Mouse (Mus musculus): ENCODE measurements around the gene Gm11011. TPM values are rescaled to one million over a fixed set of nuclear protein-coding genes. Genes with fewer than 3 reads are reported as not detected.

Gene Gm11011
- total and polyA plus RNA-seq, 3 experiments = not detected

GRCm38 (mm10) chr2:169621201-169621710 is 33.7 kb upstream of the Gm11011 start:
- peaks cover 85% of the 10 kb centered on the region for H3K9me3 ChIP-seq (replicated peaks; ENCODE audit: low read length)
- in situ Hi-C loops (cut with MboI; ENCODE audit: low pct_ligation_motif_present, low pct_unique_long_range_greater_than_20kb, low sequenced_read_pairs) = no loop called here
- no peaks in the 10 kb centered on the region for H3K27me3 ChIP-seq (replicated peaks)
- no peak overlapping the region for H3K4me3 ChIP-seq (replicated peaks in 1 of 3; ENCODE audit: low read depth in 2 of 3, low read length in 2 of 3, poor library complexity in 1 of 3)
- no peak overlapping the region for H3K27ac ChIP-seq (ENCODE audit: insufficient read depth, low read depth)
- TF ChIP-seq ZC3H11A (IDR thresholded peaks at IDR 0.05; ENCODE audit: low read depth, low read length) (no peak), RCOR1 (conservative IDR thresholded peaks at IDR 0.05; ENCODE audit: low read depth, low read length) (no peak), UBTF (IDR thresholded peaks at IDR 0.05; ENCODE audit: low read depth, low read length) (no peak)
- no peak for DNase-seq (ENCODE audit: extremely low read depth)
- no peak overlapping the region for H3K9ac ChIP-seq (ENCODE audit: insufficient read depth, low read depth)
- H3K4me2 ChIP-seq (ENCODE audit: insufficient read depth, low read depth, poor library complexity, severe bottlenecking) = no peak overlapping the region
- no peaks in the 10 kb centered on the region for H3K36me3 ChIP-seq (replicated peaks in 1 of 2; ENCODE audit: control insufficient read depth in 1 of 2, insufficient read depth in 1 of 2, low read length in 1 of 2)
- H3K79me2 ChIP-seq (replicated peaks; ENCODE audit: control insufficient read depth, extremely low read depth, insufficient read depth, poor library complexity, severe bottlenecking) = no peaks in the 10 kb centered on the region
- no peaks in the 10 kb centered on the region for H3K4me1 ChIP-seq (ENCODE audit: control insufficient read depth in 1 of 2, insufficient read depth in 2 of 2)
- dilution Hi-C loops (cut with MboI; ENCODE audit: extremely low pct_ligation_motif_present, extremely low pct_unique_long_range_greater_than_20kb, low sequenced_read_pairs) = no loop called here

DNA sequence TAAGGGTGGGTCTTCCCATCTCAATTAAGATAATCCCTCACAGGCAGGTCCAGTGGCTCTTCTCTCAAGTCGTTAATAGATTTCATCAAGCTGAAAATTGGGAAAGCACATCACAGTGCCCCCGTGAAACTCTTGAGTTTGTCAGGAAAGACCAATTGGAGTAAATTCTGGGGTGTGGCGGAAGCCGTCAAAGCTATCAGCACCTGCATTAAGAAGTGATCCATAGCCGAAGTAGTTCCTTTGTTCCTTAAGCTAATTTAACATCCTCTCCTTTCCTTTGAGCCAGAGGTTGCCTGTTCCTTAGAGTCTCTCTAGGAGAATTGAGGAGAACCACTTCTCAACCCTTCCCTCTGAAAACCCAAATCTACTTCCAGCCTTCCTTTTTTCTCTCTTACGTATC is 28.5 kb upstream of the Gm11011 start:
- peaks cover 77% of the 10 kb centered on the region for H3K9me3 ChIP-seq (replicated peaks; ENCODE audit: low read length)
- no peak for DNase-seq (ENCODE audit: extremely low read depth)
- dilution Hi-C loops (cut with MboI; ENCODE audit: extremely low pct_ligation_motif_present, extremely low pct_unique_long_range_greater_than_20kb, low sequenced_read_pairs) = no loop called here

DNA sequence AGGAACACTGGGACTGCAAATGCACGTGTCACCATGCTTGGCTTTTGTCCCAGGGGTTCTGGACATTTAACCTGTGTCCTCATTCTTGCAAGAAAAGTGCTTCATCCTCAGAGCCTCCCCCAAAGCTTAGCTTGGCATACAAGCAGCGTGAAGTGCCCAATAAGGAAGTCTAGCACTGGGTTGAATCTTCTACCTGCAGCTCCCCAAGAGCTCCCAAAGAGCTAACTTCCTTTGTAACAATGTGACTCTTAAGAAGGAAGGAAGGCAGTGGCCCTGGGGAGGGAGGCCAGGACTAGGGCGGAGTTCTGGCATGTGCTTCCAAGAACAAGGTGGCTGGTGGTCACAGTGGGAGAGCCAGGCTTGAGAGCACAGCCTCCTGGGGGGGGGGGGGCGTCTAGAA is 27.1 kb upstream of the Gm11011 start:
- Histone ChIP-seq H3K9me3 (replicated peaks; ENCODE audit: low read length) (peaks cover 82% of the 10 kb centered on the region), H3K4me1 (ENCODE audit: control insufficient read depth in 1 of 2, insufficient read depth in 2 of 2) (no peaks in the 10 kb centered on the region), H3K9ac (ENCODE audit: insufficient read depth, low read depth) (no peak overlapping the region), H3K4me2 (ENCODE audit: insufficient read depth, low read depth, poor library complexity, severe bottlenecking) (no peak overlapping the region), H3K27ac (ENCODE audit: insufficient read depth, low read depth) (no peak overlapping the region), H3K4me3 (replicated peaks in 1 of 3; ENCODE audit: low read depth in 2 of 3, low read length in 2 of 3, poor library complexity in 1 of 3) (no peak overlapping the region), H3K36me3 (replicated peaks in 1 of 2; ENCODE audit: control insufficient read depth in 1 of 2, insufficient read depth in 1 of 2, low read length in 1 of 2) (no peaks in the 10 kb centered on the region), H3K27me3 (replicated peaks) (no peaks in the 10 kb centered on the region), H3K79me2 (replicated peaks; ENCODE audit: control insufficient read depth, extremely low read depth, insufficient read depth, poor library complexity, severe bottlenecking) (no peaks in the 10 kb centered on the region)
- dilution Hi-C loops (cut with MboI; ENCODE audit: extremely low pct_ligation_motif_present, extremely low pct_unique_long_range_greater_than_20kb, low sequenced_read_pairs) = no loop called here
- no peak for DNase-seq (ENCODE audit: extremely low read depth)
- in situ Hi-C loops (cut with MboI; ENCODE audit: low pct_ligation_motif_present, low pct_unique_long_range_greater_than_20kb, low sequenced_read_pairs) = no loop called here
- TF ChIP-seq BHLHE40 (IDR thresholded peaks at IDR 0.05; ENCODE audit: low read depth, low read length) (no peak), MXI1 (IDR thresholded peaks at IDR 0.05; ENCODE audit: low read depth, low read length) (no peak), ZC3H11A (IDR thresholded peaks at IDR 0.05; ENCODE audit: low read depth, low read length) (no peak), USF1 (IDR thresholded peaks at IDR 0.05; ENCODE audit: low read depth, low read length) (no peak), TBP (conservative IDR thresholded peaks at IDR 0.05; ENCODE audit: low read depth, low read length) (no peak), MAFK (IDR thresholded peaks at IDR 0.05; ENCODE audit: insufficient replicate concordance, low read length) (no peak), PAX5 (IDR thresholded peaks at IDR 0.05; ENCODE audit: low read length) (no peak), RAD21 (IDR thresholded peaks at IDR 0.05; ENCODE audit: low read depth, low read length) (no peak), JUN (IDR thresholded peaks at IDR 0.05; ENCODE audit: insufficient read depth, low read depth, low read length) (no peak), E2F4 (IDR thresholded peaks at IDR 0.05; ENCODE audit: insufficient replicate concordance, low read depth, low read length) (no peak), GABPA (IDR thresholded peaks at IDR 0.05; ENCODE audit: insufficient replicate concordance, low read depth, low read length) (no peak), MYC (IDR thresholded peaks at IDR 0.05; ENCODE audit: low read depth, low read length) (no peak), JUND (conservative IDR thresholded peaks at IDR 0.05; ENCODE audit: low read depth, low read length) (no peak), NELFE (IDR thresholded peaks at IDR 0.05; ENCODE audit: low read depth, low read length) (no peak), ZKSCAN1 (IDR thresholded peaks at IDR 0.05; ENCODE audit: borderline replicate concordance, low read depth, low read length) (no peak), ELF1 (IDR thresholded peaks at IDR 0.05; ENCODE audit: low read depth, low read length) (no peak), USF2 (conservative IDR thresholded peaks at IDR 0.05; ENCODE audit: low read depth, low read length) (no peak), TCF12 (IDR thresholded peaks at IDR 0.05; ENCODE audit: low read depth, low read length) (no peak)

More for the DNA sequence above, 28.5 kb upstream of the Gm11011 start:
- Histone ChIP-seq H3K4me3 (replicated peaks in 1 of 3; ENCODE audit: low read depth in 2 of 3, low read length in 2 of 3, poor library complexity in 1 of 3) (no peak overlapping the region), H3K27me3 (replicated peaks) (no peaks in the 10 kb centered on the region), H3K4me1 (ENCODE audit: control insufficient read depth in 1 of 2, insufficient read depth in 2 of 2) (no peaks in the 10 kb centered on the region), H3K4me2 (ENCODE audit: insufficient read depth, low read depth, poor library complexity, severe bottlenecking) (no peak overlapping the region), H3K27ac (ENCODE audit: insufficient read depth, low read depth) (no peak overlapping the region), H3K36me3 (replicated peaks in 1 of 2; ENCODE audit: control insufficient read depth in 1 of 2, insufficient read depth in 1 of 2, low read length in 1 of 2) (no peaks in the 10 kb centered on the region), H3K9ac (ENCODE audit: insufficient read depth, low read depth) (no peak overlapping the region), H3K79me2 (replicated peaks; ENCODE audit: control insufficient read depth, extremely low read depth, insufficient read depth, poor library complexity, severe bottlenecking) (no peaks in the 10 kb centered on the region)
- TF ChIP-seq USF1 (IDR thresholded peaks at IDR 0.05; ENCODE audit: low read depth, low read length) = no peak
- no peak for TF ChIP-seq E2F4 (IDR thresholded peaks at IDR 0.05; ENCODE audit: insufficient replicate concordance, low read depth, low read length)
- no peak for TF ChIP-seq NELFE (IDR thresholded peaks at IDR 0.05; ENCODE audit: low read depth, low read length)
- no peak for TF ChIP-seq TCF12 (IDR thresholded peaks at IDR 0.05; ENCODE audit: low read depth, low read length)
- TF ChIP-seq MXI1 (IDR thresholded peaks at IDR 0.05; ENCODE audit: low read depth, low read length) = no peak
- no peak for TF ChIP-seq TBP (conservative IDR thresholded peaks at IDR 0.05; ENCODE audit: low read depth, low read length)
- no peak for TF ChIP-seq MYC (IDR thresholded peaks at IDR 0.05; ENCODE audit: low read depth, low read length)
- TF ChIP-seq ZC3H11A (IDR thresholded peaks at IDR 0.05; ENCODE audit: low read depth, low read length) = no peak
- no peak for TF ChIP-seq MAZ (IDR thresholded peaks at IDR 0.05; ENCODE audit: low read depth, low read length)
- TF ChIP-seq ETS1 (conservative IDR thresholded peaks at IDR 0.05; ENCODE audit: low read depth, low read length) = no peak
- TF ChIP-seq CHD2 (IDR thresholded peaks at IDR 0.05; ENCODE audit: low read length) = no peak
- no peak for TF ChIP-seq JUND (conservative IDR thresholded peaks at IDR 0.05; ENCODE audit: low read depth, low read length)
- TF ChIP-seq HCFC1 (IDR thresholded peaks at IDR 0.05; ENCODE audit: low read depth, low read length) = no peak
- TF ChIP-seq KAT2A (IDR thresholded peaks at IDR 0.05; ENCODE audit: insufficient replicate concordance, low read length) = no peak
- TF ChIP-seq RCOR1 (conservative IDR thresholded peaks at IDR 0.05; ENCODE audit: low read depth, low read length) = no peak
- no peak for TF ChIP-seq ELF1 (IDR thresholded peaks at IDR 0.05; ENCODE audit: low read depth, low read length)
- in situ Hi-C loops (cut with MboI; ENCODE audit: low pct_ligation_motif_present, low pct_unique_long_range_greater_than_20kb, low sequenced_read_pairs) = no loop called here

All from CH12.LX (cell line).